Mouse (Mus musculus): Measurements from ENCODE around the gene 4930442H23Rik.

- TF ChIP-seq CTCF (IDR thresholded peaks at IDR 0.05; ENCODE audit: extremely low read depth, insufficient read depth, low read length) = no peak
- no peak for TF ChIP-seq POLR2A (IDR thresholded peaks at IDR 0.05; ENCODE audit: extremely low read depth, insufficient read depth, low read length)
Observed at GRCm38 (mm10) chr10:81141455-81142210, 42.0 kb downstream of the 4930442H23Rik start.

Data from cortical plate, adult 2 months (tissue).